Mouse (Mus musculus) right cerebral cortex, postnatal 25 days (tissue): ENCODE data around the gene Urah.

Experiments
- DNase-seq: peaks from one replicate; pipeline ENCODE4 v3.0.0; 2022

The Urah gene

DNA sequence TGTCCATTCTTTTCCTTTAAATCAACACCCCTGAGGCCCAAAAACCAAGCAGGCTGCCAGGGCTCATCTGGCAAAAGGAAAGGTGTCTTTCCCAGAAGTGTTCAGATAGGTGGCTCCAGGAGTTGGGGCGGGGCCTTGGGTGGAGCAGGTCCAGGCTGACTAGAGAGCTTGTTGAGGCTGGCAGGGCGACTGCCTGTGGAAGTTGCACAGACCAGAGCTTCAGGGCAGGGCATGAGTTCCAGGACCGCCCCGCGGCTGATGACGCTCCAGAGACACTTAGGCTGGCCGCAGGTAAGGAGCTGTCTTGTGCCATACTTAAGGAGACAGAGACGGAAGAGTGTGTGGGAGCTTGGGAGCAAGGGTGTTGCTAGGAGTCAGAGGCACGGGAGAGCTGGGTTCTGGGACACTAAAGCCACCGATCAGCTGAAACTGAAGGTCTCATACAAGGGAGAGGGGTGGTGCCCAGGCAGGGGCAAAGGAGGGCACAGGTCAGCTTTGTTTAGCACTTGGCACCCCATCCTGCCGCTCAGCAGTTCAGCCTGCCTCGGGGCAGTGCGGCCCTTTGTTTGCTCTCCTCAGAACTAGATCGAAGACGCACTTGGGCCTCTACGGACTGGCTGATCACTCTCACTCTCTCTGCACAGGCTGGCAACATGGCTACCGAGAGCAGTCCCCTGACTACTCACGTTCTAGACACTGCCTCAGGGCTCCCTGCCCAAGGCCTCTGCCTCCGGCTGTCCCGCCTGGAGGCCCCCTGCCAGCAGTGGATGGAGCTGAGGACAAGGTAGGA lies at the start of gene Urah:
Gene Urah (plus strand): TSS at position 51 of the 790 bp plus-strand sequence.
- no peak for DNase-seq

DNA sequence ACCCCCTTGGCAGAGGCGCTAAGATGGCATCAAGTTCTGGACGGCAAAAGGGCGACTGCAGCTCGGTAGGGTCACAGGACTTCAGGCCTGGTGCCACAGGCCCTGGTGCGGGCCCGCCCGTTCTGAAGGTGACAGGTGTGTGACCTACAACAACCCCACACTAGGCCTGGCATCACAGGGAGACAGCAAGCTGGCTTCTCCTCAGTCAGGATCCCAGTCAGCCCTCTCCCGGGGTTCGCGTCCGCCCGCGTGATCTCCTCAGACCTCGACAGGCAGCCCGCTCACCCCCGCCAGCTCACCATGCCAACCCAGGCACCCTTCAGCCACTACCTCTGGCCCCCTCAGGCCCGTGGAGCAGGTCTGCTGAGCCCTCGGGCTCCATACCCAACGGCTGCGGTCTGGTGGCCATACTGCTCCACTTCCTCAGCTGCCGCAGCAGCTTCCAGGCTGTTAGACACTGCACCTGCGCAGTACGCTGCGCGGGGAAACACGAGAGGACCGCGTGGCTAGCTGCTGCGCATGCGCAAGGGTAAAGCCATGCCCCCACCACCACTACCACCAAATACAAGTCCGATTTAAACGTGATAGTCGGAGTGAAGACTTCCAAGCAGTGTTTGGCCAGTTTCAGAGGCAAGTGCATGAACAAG lies 47.3 kb upstream of the Urah start, which contains the start of gene Syce1:
Gene Syce1 (minus strand): TSS at position 447 of the 647 bp plus-strand sequence.
- DNase-seq = no peak

GRCm38 (mm10) chr7:140788053-140788435 lies 46.8 kb upstream of the Urah start:
- no peak for DNase-seq

DNA sequence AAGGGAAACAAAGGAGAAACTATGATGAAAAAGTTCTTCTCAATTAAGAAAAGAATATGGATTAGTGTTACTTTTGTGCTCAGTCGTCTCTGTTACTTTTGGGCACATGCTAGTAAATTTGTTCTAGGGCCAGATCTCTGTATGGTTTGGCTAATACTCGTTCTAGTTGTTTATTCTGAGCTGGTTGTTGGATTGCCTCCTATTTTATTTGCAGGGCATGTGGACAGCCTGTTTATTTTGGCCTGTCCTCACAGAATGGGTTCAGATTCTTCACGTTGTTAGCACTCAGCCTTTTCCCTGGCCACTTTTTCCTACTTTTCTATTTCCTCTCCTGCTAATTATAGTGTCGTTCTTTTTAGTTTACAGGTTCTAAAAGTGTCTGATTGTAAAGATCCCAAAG lies 41.3 kb upstream of the Urah start:
- DNase-seq = no peak

DNA sequence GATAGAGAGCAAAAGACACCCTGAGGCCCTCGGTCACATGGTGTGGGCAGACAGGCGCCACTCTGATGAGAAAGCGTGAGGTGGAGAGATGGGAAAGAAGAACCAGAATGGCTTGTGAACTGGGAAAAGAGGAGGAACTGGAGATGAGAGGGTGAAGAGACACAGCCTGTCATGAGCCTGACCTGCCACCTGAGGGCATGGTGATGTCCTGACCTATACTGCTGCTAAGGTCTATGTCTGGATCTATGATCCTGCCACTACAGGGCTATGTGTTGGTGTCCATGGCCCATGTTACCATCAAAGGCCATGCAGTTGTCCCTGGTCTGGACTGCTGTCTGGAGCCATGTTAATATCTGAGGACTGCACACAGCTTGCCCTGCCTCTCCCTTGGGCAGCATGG lies 37.2 kb upstream of the Urah start:
- DNase-seq = no peak

- DNase-seq = no peak
These were observed 36.6 kb upstream of the Urah start for GRCm38 (mm10) chr7:140798212-140798611.

GRCm38 (mm10) chr7:140802629-140803028 lies 32.2 kb upstream of the Urah start:
- DNase-seq = no peak

DNA sequence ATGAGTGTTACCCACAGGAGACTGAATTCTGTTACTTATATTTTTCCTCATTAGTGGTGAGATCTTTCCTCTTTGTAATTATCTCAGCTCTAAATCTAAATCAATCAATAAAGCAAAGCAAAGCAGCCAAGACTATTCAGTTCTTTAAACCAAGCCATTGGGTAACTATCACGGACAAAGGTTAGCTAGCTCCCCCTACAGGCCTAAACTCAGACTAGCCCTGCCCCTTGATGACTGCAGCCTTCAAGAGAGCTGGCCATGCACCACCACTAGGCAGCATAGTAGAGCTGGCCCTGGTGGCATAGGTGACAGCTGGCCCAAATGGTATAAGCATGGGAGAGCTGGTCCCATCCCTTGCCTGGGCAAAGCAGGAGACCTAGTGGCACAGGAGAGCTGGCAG lies 29.1 kb upstream of the Urah start:
- peak; percentile 36 for DNase-seq

- DNase-seq = no peak
These were observed 24.3 kb upstream of the Urah start for GRCm38 (mm10) chr7:140810496-140810895.

DNA sequence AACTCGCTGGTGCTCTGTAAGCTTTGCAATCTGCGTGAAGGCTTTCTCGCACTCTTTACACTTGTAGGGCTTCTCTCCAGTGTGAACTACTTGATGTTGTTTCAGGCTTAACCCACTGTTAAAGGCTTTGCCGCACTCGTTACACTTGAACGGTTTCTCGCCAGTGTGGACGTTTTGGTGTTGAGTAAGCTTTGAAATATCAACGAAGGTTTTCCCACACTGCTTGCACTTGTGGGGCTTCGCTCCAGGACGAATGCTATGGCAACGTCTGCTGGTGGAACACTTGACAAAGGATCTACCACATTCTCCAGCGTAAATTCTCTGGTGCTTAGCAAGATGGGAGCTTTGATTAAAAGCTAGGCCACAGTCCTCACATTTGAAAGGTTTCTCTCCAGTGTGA lies 23.1 kb upstream of the Urah start:
- DNase-seq = no peak

DNA sequence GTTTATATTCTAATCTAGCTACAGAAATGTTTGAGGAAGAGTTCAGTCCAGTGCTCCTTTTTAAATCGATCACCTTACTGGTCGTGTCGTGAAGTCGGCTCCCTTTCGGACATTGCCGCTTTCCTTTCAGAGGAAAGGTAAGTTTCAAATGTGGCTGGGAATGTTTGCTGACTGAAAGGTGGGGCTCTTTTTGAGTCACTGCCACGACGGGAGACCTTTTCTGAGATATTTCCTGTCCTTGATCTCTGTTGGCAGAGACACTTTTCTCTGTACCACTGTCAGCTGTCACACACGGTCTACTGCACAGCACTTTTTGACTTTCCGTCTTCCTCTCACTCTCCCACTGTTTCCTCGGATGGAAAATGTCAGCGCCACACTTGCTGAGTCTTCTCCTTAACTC lies 22.0 kb upstream of the Urah start:
- DNase-seq = no peak

- DNase-seq = no peak
These were observed 14.6 kb upstream of the Urah start for GRCm38 (mm10) chr7:140820173-140820572.

DNA sequence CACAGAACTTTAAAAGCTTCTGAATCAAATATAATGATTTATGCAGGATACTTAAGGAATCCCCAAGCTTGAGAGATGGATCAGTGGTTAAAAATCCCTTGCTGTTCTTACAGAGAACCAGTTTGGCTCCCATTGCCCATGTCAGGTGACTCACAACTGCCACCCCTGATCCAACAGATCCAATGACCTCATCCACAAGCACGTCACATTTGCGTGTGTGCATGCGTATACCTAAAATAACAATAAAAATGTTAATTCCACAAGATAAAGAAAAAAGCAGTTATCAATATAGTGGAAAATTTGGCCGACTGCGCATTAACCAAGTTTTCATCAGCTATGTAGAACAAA lies 13.5 kb upstream of the Urah start:
- no peak for DNase-seq

- DNase-seq = peak; percentile 72
These were observed 13.0 kb upstream of the Urah start, which contains the start of gene Zfp941 for GRCm38 (mm10) chr7:140821653-140822329. Gene Zfp941, minus strand, starts transcription at chr7:140822178.

GRCm38 (mm10) chr7:140822731-140823130 lies 12.1 kb upstream of the Urah start:
- DNase-seq = no peak

DNA sequence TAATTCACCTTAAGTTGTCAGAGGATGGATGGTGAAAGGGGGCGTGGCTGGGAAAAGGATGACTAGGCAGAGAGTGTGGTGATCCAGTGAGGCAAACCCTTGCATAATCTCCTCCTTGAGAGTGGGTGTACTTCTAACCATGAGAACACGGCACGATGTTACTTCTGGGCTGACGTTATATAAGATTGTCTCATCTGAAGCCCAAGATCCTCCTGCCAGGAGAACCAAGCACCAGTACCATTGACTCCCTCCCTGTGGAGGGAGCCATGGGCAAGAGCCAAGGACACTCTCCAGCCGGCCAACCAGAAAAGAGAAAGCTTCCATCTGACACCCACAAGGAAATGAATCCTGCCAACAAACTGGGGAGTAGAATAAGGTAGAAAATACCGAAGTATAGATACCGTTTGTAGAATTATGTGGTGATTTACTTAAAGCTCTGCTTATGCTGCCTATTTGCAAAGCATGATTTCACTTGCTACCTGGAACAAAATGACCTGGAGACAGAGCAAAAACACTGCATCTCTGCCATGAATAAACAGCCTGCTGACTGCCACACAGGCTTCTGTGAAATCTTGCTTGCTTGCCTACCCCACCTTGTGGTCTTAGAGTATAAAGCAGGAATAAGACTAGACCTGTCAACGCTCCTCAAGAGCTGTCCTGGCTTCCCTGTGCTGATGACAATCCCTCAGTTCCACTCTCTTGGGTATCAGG lies 6.5 kb upstream of the Urah start:
- DNase-seq = peak; percentile 70

- no peak for DNase-seq
These were observed 3.4 kb upstream of the Urah start for GRCm38 (mm10) chr7:140831447-140831846.

DNA sequence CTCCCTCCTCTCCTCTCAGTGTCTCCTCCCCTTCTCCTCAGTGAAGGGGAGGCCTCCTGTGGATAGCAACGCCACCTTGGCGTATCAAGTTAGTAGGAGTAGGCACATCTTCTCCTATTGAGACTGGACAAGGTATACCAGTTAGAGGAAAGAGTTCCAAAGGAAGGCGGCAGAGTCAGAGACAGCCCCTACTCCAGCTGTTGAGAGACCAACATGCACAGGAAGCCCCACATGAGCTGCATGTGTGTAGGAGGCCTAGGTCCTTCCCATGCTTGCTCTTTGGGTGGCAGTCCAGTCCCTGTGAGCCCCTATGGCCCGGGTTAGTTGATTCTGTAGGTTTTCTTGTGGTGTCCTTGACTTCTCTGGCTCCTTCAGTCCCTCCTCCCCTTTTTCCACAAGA lies 1.5 kb upstream of the Urah start:
- DNase-seq = no peak

- DNase-seq = no peak
These were observed 905 bp downstream of the Urah start for GRCm38 (mm10) chr7:140835758-140836087.

DNA sequence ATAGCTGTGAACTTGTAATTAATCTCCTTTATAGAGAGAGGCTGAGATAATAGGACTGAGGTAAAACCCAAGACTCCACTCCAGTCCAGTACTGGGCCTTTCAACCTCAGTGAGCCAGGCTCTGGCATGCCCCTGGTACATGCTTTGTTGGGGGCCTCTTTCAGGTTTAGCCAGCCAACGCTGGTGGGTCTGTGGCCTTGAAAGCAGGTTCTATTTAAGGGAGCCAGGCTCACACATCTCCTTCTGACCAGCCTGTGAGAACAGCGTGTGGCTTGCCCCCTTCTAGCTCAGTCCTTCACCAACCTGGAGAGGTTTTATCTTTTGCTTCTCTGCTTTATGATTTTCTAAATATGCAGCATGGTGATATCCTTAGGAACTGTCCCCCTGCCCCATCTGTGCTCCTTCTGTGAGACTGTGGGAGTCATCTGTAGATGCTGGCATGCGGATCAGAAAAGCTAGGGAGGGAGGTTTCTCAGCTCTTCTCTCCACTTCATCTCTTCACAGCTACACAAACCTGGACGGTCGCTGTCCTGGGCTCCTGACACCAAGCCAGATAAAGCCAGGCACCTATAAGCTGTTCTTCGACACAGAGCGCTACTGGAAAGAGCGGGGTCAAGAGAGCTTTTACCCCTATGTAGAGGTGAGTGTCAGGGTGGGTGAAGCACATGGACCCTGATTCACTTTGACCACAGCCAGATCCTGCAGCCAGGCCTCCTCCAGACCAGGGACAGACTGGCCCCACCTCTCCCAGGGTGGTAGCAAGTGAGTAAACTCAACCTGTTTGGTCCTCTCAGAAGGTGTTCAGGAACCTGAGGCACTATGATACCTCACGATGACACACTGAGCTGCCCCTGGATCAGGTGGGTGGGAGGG lies 1.7 kb downstream of the Urah start:
- peak; percentile 51 for DNase-seq

DNA sequence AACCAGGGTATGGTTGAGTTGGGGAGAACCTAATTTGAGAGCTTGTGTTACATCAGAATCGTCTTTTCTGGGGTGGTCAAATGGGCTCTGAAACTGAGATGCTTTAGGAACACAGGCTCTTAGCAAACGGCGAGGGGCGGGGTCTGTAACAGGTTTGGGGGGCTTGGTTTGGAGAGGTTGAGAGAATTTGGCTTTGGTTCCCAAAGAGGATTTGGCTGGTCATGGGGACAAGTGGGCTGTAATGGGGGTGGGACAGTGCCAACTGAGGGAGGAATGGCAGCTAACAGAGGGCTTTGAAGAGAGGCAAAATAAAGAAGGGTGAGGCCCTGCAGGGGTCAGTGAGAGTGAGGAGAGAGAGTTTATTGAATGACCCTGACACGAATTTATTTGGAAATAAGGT lies 4.7 kb downstream of the Urah start:
- DNase-seq = no peak
